Mouse (Mus musculus) E14TG2a.4 (cell line): ENCODE results near the gene Fam19a5.

Experiments used
- H3K27me3 ChIP-seq: 2 replicates; pipeline ENCODE4 v1.6.1; 2014; ENCODE audit warnings: low read length, control low read depth; ENCODE audit not compliant: insufficient read depth
- H3K36me3 ChIP-seq: 2 replicates; pipeline ENCODE4 v1.6.1; 2014; ENCODE audit warnings: low read length, control low read depth; ENCODE audit not compliant: insufficient read depth
- H3K4me1 ChIP-seq: replicated peaks from 2 replicates; pipeline ENCODE4 v1.6.1; 2014; ENCODE audit warnings: low read depth, low read length, control low read depth
- H3K4me3 ChIP-seq: replicated peaks from 2 replicates; pipeline ENCODE4 v1.5.1; 2014; ENCODE audit warnings: mild to moderate bottlenecking, low read length
- H3K9me3 ChIP-seq: 2 replicates; pipeline ENCODE4 v1.6.1; 2014; ENCODE audit warnings: low read length, control low read depth
- CTCF ChIP-seq: conservative IDR thresholded peaks from 2 replicates; pipeline ENCODE4 v1.5.1; 2014; ENCODE audit warnings: low read length
- NANOG ChIP-seq: IDR thresholded peaks from 2 replicates; pipeline ENCODE4 v1.6.1; 2014; ENCODE audit warnings: borderline replicate concordance, low read length, mixed read lengths
- POU5F1 ChIP-seq: IDR thresholded peaks from 2 replicates; pipeline ENCODE4 v1.6.1; 2014; ENCODE audit warnings: low read length, borderline replicate concordance

Gene Fam19a5

GRCm38 (mm10) chr15:87637234-87637633 is 93.1 kb downstream of the Fam19a5 start:
- H3K36me3 ChIP-seq, result no peaks in the 10 kb centered on the region
- H3K27me3 ChIP-seq, result no peaks in the 10 kb centered on the region
- H3K9me3 ChIP-seq, result no peaks in the 10 kb centered on the region
- H3K4me3 ChIP-seq, result no peak overlapping the region
- no peak for TF ChIP-seq POU5F1
- TF ChIP-seq NANOG, result no peak
- H3K4me1 ChIP-seq, result no peaks in the 10 kb centered on the region

- H3K4me1 ChIP-seq, result no peaks in the 10 kb centered on the region
- no peak overlapping the region for H3K4me3 ChIP-seq
- no peaks in the 10 kb centered on the region for H3K36me3 ChIP-seq
- no peaks in the 10 kb centered on the region for H3K9me3 ChIP-seq
- no peaks in the 10 kb centered on the region for H3K27me3 ChIP-seq
- no peak for TF ChIP-seq NANOG
These were observed 94.2 kb downstream of the Fam19a5 start for GRCm38 (mm10) chr15:87638270-87638669.

GRCm38 (mm10) chr15:87646313-87647061 is 102.4 kb downstream of the Fam19a5 start:
- no peaks in the 10 kb centered on the region for H3K36me3 ChIP-seq
- no peaks in the 10 kb centered on the region for H3K9me3 ChIP-seq
- TF ChIP-seq NANOG (no peak), POU5F1 (no peak), CTCF (no peak)
- H3K4me3 ChIP-seq, result no peak overlapping the region
- H3K27me3 ChIP-seq, result no peaks in the 10 kb centered on the region
- H3K4me1 ChIP-seq, result 0 out of 2 replicates have a peak, but pooled peaks cover 5% of the 10 kb centered on the region

GRCm38 (mm10) chr15:87649651-87650050 is 105.6 kb downstream of the Fam19a5 start:
- Histone ChIP-seq H3K4me1 (0 out of 2 replicates have a peak, but pooled peaks cover 5% of the 10 kb centered on the region), H3K4me3 (no peak overlapping the region), H3K36me3 (no peaks in the 10 kb centered on the region), H3K27me3 (no peaks in the 10 kb centered on the region), H3K9me3 (no peaks in the 10 kb centered on the region)
- no peak for TF ChIP-seq POU5F1
- TF ChIP-seq NANOG, result no peak
- TF ChIP-seq CTCF, result no peak

DNA sequence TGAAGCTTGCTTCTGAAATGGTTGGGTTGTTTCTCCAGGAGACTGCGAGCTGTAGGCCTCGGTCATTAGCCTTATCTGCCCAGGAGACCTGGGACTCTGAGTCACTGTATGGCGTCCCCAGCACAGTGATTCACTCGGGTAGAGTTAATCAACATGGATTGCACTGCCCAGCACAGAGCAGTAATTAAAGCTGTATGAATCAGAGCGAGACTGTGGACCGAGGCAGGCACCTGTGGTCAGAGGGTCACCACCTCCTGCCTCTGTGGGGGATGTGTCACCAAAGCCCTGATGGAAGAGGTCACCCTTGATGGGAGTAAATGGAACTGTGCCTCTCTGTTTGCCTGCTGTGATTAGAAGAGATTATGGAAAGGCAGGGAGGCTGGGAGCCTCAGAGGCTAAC is 110.5 kb downstream of the Fam19a5 start:
- Histone ChIP-seq H3K27me3 (no peaks in the 10 kb centered on the region), H3K9me3 (no peaks in the 10 kb centered on the region), H3K4me3 (no peak overlapping the region), H3K4me1 (peaks cover 5% of the 10 kb centered on the region; the same call in 1 of the 2 replicates), H3K36me3 (no peaks in the 10 kb centered on the region)
- TF ChIP-seq CTCF (no peak), POU5F1 (no peak), NANOG (no peak)

DNA sequence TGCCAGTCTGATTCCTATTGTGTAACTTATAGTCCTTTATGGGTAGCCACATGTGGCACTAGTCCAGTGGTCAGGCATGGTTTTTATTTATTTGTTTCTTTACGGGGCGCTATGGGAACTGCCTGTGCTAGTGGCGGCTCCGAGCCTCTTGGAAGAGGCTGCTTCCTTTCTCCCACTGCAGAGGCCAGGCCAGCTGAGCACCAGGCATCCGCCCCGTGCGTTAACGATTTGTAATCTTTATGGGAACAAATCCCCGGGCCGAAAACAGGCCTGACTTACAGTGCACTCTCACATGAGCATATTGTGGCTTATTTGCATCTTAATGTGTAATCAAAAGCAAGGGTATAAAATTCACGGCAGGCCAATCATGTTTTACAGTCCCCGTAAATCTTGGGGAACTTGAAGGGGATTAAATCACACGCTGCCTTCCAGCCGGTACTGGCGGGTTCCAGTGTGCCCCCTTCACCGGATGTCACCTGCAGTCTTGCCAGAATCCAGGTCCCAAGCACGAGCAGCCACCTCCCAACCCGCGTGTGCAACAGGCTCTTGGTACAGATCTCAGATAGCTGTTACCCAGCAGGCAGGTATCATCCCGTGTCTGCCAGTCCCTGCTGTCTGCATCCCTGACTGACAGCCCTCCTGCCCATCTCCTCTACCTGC is 112.5 kb downstream of the Fam19a5 start:
- H3K9me3 ChIP-seq, result no peaks in the 10 kb centered on the region
- H3K36me3 ChIP-seq, result no peaks in the 10 kb centered on the region
- H3K27me3 ChIP-seq, result no peaks in the 10 kb centered on the region
- no peak overlapping the region for H3K4me3 ChIP-seq
- TF ChIP-seq CTCF (no peak), POU5F1 (no peak), NANOG (no peak)
- H3K4me1 ChIP-seq, result peaks cover 5% of the 10 kb centered on the region; the same call in 1 of the 2 replicates

DNA sequence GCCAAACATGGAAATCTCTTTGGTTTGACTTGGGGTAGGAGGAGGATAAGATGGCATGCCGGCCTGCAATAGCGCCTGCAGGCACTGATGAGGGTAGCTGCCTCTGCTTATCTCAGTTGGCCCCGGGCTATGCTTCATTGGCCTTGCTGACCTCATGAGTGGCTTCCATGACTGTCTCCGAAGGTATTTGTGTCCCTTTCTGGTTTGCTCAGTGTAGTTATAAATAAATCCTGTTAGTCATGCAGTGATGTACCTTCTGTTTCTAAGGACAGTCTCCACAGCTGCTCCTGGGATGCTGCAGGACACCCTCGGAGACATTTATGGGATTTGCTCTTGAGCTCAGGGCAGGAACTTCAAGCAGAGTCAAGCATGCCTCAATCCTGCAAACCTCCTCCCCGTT is 115.6 kb downstream of the Fam19a5 start:
- Histone ChIP-seq H3K27me3 (no peaks in the 10 kb centered on the region), H3K4me3 (no peak overlapping the region), H3K4me1 (peaks cover 5% of the 10 kb centered on the region; the same call in 1 of the 2 replicates), H3K9me3 (peaks cover 3% of the 10 kb centered on the region; the same call in 1 of the 2 replicates), H3K36me3 (no peaks in the 10 kb centered on the region)
- TF ChIP-seq CTCF (no peak), NANOG (no peak), POU5F1 (no peak)

DNA sequence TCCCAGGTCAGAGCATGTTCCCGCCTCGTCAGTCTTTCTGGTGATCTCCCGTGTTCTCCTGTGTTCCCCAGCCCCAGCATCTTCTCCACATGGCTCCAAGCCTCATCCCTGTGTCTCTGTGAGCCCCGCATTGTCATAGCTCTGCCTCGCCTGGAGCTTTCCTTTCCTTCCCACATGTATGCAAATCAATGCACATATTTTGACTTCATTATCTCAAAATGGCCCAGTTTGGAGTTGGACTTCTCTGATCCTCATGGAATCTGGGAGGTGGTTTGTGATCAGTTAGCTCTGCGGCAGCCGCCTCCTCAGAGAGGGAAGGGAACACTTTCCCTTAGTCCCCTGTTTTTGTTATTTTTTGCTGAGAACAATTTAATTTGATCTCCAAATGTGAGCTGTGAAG is 117.9 kb downstream of the Fam19a5 start:
- Histone ChIP-seq H3K36me3 (no peaks in the 10 kb centered on the region), H3K4me1 (peaks cover 1% of the 10 kb centered on the region; the same call in 1 of the 2 replicates), H3K27me3 (no peaks in the 10 kb centered on the region), H3K4me3 (no peak overlapping the region), H3K9me3 (peaks cover 3% of the 10 kb centered on the region; the same call in 1 of the 2 replicates)
- TF ChIP-seq POU5F1 (no peak), CTCF (no peak), NANOG (no peak)
